Mouse (Mus musculus): ENCODE measurements around the gene Ywhae.

Ywhae gene

GRCm38 (mm10) chr11:75796029-75796445 is 63.4 kb downstream of the Ywhae start, which contains the start of gene Doc2b:
TSS of gene Doc2b (minus strand) at chr11:75796049.
- no peak for DNase-seq

GRCm38 (mm10) chr11:75796536-75797246 is 64.0 kb downstream of the Ywhae start:
- DNase-seq: no peak

- DNase-seq: no peak
Measured at GRCm38 (mm10) chr11:75801369-75801768, 68.7 kb downstream of the Ywhae start.

GRCm38 (mm10) chr11:75801771-75802550 is 69.3 kb downstream of the Ywhae start:
- no peak for DNase-seq

- DNase-seq: no peak
Measured at GRCm38 (mm10) chr11:75807486-75807885, 74.8 kb downstream of the Ywhae start.

- no peak for DNase-seq
Measured at GRCm38 (mm10) chr11:75810526-75810925, 77.9 kb downstream of the Ywhae start.

GRCm38 (mm10) chr11:75811900-75812299 is 79.2 kb downstream of the Ywhae start:
- DNase-seq: peak; percentile 82

- no peak for DNase-seq
Measured at GRCm38 (mm10) chr11:75813085-75813484, 80.4 kb downstream of the Ywhae start.

Data from kidney, adult 9 months (tissue).